Mouse (Mus musculus): Measurements from ENCODE around the gene Rpp21.
A peak's percentile ranks its signal among the peaks of the same experiment; 100 is the strongest.

Rpp21 gene

GRCm38 (mm10) chr17:36237321-36237921 lies 20.4 kb downstream of the Rpp21 start:
- DNase-seq (ENCODE audit: low read depth, low spot score): peak; percentile 82

- DNase-seq (ENCODE audit: low read depth, low spot score): peak; percentile 34
Observed at GRCm38 (mm10) chr17:36235300-36235699, 22.6 kb downstream of the Rpp21 start.

DNA sequence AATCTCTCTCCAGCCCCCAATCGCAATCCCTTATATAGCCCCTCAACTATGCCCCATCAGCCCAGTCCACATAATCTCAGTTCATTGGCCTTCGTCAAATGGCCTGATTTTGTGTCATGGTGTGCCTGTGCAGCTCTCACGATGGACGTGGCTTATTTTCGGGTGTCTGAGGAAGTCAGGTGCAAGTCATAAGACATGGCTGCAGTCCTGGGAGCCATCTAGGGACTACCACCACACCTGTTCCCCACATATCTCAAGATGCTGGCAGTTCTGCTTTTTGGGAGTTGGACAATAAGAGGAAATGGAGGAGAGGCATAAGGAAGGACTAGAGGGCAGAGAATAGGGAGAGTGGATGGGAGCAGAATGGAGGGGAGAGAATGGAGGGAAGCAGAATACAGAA lies 24.3 kb downstream of the Rpp21 start:
- DNase-seq (ENCODE audit: low read depth, low spot score): no peak

- DNase-seq (ENCODE audit: low read depth, low spot score): peak; percentile 95
Observed at GRCm38 (mm10) chr17:36231318-36231717, 26.6 kb downstream of the Rpp21 start.

DNA sequence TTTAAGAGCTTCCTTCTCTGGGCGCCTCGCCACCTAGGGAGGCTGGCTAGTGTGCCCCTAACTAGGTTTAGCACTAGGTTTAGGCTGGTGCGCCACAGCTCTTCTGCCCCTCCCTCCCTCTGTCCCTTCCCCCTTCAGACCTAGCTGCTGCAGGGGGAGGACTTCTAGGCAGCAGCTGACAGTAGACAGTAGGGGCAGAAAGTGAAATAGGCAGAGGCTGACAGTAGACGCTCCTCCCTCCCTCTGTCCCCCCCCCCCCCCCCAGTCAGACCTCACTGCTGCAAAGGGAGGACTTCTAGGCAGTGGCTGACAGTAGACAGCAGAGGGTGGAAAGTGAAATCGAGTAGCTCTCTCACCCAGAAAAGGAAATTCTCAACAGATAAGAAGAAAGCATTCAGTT lies 28.8 kb downstream of the Rpp21 start:
- no peak for DNase-seq (ENCODE audit: low read depth, low spot score)

- DNase-seq (ENCODE audit: low read depth, low spot score): peak; percentile 56
Observed at GRCm38 (mm10) chr17:36226921-36227320, 30.9 kb downstream of the Rpp21 start.

DNA sequence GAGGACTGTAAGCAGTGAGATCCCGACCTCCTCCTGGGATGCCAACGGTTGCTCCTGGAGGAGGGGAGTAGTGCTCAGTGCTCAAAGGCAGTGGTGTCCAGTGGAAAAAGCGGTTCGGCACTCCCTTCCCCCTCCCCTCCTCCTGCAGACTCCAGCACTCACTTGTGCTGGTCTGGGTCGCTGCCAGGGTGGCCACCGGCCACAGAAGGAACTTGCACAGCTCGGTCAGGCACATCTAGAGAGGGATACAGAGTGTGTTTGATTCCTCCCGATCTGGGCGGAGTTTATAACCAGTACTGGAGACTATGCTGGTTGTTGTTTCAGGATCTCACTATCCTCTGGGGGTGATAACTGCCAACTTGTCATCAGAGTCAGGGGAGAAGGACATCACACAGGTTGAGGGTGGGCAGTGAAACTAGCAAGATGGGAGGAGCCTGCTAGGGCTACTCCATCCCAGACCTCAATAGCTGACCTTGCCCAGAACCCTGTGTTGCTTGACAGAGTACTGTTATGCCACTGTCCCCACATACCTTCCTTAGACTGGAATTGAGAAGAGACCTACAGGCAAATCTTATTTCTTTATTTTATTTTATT lies 32.5 kb downstream of the Rpp21 start:
- DNase-seq (ENCODE audit: low read depth, low spot score): no peak

DNA sequence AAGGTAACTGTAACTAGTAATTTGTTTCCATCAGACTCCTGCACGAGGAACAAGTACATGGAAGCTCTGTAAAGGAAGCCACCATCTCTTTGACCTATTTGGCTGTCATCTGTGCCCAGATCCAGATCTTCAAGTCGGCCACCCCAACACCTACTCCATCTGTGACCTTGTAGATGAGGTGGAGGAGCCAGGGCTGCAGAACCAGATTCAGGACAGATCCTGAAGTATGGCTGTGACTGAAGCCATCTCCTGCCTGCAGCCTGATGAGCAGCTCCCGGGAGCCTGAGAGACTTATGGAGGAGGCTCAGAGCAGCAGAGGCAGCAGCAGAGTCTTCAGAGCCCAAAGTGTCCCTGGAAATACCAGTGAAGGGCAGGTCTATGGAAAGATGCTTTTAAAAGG lies 33.4 kb downstream of the Rpp21 start:
- DNase-seq (ENCODE audit: low read depth, low spot score): no peak

DNA sequence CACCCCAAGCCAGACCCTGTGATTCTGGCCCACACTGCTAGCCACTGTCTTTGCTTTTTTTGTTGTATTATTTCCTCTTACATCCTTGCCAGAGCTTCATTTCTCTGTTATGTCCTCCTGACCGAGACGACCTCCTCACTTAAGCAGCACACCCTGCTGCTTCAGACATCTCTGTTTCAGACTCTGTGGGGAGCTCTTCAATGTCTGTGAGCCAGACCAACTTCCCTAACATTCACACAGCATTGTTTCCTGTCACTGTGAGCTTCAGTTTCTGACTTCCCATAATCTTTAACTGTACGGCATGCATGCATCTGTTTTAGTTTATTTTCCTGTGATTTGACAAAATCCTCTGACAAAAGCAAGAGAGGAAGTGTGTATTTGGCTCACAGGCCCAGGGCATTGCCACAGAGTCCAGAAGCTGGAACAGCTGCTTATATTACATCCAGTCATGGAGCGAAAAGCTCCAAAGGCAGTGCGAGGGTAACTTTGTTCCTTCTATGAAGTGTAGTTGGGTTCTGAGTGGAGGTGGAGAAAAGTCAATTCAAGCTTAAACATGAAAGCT lies 39.2 kb downstream of the Rpp21 start:
- DNase-seq (ENCODE audit: low read depth, low spot score): no peak

DNA sequence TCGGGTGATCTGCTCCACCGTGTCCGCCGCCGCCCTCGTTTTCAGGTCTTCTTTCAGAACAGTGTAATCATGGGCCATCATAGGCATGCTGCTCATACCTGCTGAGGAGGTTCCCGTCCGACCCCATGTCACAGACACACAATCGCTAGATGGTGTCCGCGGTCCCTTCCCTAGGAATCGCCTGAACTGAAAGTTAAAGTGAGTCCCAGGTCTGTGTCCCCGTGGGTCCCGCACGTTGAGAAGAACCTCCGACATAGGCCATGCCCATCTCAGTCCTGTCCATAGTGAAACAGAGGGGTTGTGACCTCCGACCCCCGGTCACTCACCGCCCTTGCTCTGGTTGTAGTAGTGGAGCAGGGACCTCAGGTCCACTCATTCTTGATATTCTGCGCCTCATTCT lies 42.3 kb downstream of the Rpp21 start:
- DNase-seq (ENCODE audit: low read depth, low spot score): no peak

DNA sequence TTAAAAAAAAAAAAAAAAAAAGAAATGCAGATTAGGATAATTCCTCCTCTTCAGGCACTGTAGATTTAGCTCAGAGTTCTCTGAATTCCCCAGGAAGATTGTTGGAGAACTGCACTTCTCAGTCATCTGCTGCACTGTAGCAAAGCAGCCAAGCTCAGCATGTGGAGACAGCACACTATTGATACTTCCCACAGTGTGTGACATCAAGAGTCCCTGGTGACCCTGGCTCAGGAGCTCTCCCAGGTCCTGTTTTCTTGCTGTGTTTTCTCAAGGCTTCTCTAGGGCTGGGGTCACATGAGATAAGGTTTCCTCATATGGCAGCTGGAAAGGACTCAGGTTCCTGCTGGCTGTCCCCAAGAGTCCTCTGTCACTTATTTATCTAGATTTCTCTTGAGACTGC lies 51.0 kb downstream of the Rpp21 start:
- DNase-seq (ENCODE audit: low read depth, low spot score): no peak

- DNase-seq (ENCODE audit: low read depth, low spot score): no peak
Observed at GRCm38 (mm10) chr17:36205862-36206261, 52.0 kb downstream of the Rpp21 start.

All from R1 (cell line).